Mouse (Mus musculus): Measurements from ENCODE around the gene Rere. TPM values are rescaled to one million over a fixed set of nuclear protein-coding genes. Genes with fewer than 3 reads are reported as not detected.
"Not testable (repeated sequence)": the region's sequence is repeated elsewhere in the genome, so short reads cannot be mapped to it uniquely, and the experiment has no call there.

Rere gene
- polyA plus RNA-seq, 1 experiment, result 3.5 TPM

DNA sequence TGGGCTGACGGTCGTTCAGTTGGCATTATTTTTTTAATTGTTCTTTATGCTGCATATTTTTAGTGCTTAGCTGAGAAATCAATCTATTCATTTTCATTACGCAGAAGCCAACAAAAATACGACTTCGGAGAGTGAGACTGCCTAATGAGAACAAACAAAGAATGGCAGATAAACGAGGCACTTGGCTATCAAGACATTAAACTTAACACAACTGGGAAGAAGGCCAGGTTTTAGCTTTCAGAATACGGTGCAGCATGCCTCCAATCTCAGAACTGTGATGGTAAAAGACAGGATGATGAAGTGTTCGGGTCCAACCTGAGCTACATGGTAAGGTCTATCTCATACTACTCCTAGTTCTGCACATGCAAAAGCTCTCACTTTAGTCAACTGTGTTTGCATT is 19.1 kb upstream of the Rere start:
- Histone ChIP-seq H3K27me3 (ENCODE audit: control insufficient read depth) (peaks cover 4% of the 10 kb centered on the region), H3K9me3 (ENCODE audit: control insufficient read depth, low read length) (peaks cover 3% of the 10 kb centered on the region; the same call in 1 of the 2 replicates), H3K4me3 (replicated peaks) (no peak overlapping the region), H3K36me3 (ENCODE audit: control insufficient read depth) (no peaks in the 10 kb centered on the region), H3K4me1 (ENCODE audit: control insufficient read depth) (peaks cover 4% of the 10 kb centered on the region; the same call in 1 of the 2 replicates)
- TF ChIP-seq TAL1 (IDR thresholded peaks at IDR 0.05; ENCODE audit: low read length), result no peak
- TF ChIP-seq GATA1 (IDR thresholded peaks at IDR 0.05; ENCODE audit: low read length), result no peak

DNA sequence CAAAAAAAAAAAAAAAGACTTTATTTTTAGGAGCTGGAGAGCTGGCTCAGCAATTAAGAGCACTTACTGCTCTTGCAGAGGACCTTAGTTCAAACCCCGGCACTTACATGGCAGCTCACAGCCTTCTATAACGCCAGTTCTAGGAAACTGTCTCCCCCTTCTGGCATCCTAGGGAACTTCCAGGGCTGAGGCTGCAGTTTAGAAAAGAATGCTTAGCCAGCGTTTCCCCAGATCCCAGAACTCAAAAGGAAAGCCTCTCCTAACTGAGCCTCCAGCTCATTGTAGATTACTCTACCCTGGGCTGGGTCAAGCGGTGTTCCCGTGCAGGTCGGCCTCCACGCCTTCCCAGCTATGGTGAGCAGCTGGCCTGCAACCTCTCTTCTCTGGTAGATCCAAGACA is 16.5 kb upstream of the Rere start:
- TF ChIP-seq GATA1 (IDR thresholded peaks at IDR 0.05; ENCODE audit: low read length) (no peak), TAL1 (IDR thresholded peaks at IDR 0.05; ENCODE audit: low read length) (no peak)
- H3K4me3 ChIP-seq (replicated peaks), result no peak overlapping the region
- H3K36me3 ChIP-seq (ENCODE audit: control insufficient read depth), result no peaks in the 10 kb centered on the region
- peaks cover 14% of the 10 kb centered on the region for H3K27me3 ChIP-seq (ENCODE audit: control insufficient read depth)
- peaks cover 4% of the 10 kb centered on the region for H3K4me1 ChIP-seq (ENCODE audit: control insufficient read depth)
- H3K9me3 ChIP-seq (ENCODE audit: control insufficient read depth, low read length), result peaks cover 3% of the 10 kb centered on the region; the same call in 1 of the 2 replicates

DNA sequence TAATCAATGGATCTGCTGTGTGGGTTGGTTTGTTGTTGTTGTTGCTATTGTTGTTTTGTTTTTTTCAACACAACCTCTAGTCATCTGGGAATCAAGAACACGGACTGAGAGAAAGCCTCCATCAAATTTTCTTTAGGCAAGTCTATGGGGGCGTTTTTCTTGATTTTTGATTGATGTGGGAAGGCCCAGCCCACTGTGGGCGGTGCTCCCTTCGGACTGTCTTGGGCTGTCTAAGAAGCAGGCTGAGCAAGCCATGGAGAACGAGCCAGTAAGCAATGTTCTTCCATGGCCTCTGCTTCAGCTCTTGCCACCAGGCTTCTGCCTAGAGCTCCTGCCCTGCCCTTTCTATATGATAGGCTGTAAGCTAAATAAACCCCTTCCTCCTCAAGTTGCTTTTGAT is 16.0 kb upstream of the Rere start:
- no peak for TF ChIP-seq GATA1 (IDR thresholded peaks at IDR 0.05; ENCODE audit: low read length)
- no peak overlapping the region for H3K4me3 ChIP-seq (replicated peaks)
- H3K27me3 ChIP-seq (ENCODE audit: control insufficient read depth), result peaks cover 14% of the 10 kb centered on the region
- H3K9me3 ChIP-seq (ENCODE audit: control insufficient read depth, low read length), result peaks cover 3% of the 10 kb centered on the region; the same call in 1 of the 2 replicates
- H3K36me3 ChIP-seq (ENCODE audit: control insufficient read depth), result no peaks in the 10 kb centered on the region
- H3K4me1 ChIP-seq (ENCODE audit: control insufficient read depth), result peaks cover 4% of the 10 kb centered on the region

- no peak for TF ChIP-seq GATA1 (IDR thresholded peaks at IDR 0.05; ENCODE audit: low read length)
- TF ChIP-seq TAL1 (IDR thresholded peaks at IDR 0.05; ENCODE audit: low read length), result no peak
- Histone ChIP-seq H3K36me3 (ENCODE audit: control insufficient read depth) (no peaks in the 10 kb centered on the region), H3K4me3 (replicated peaks) (no peak overlapping the region), H3K9me3 (ENCODE audit: control insufficient read depth, low read length) (peaks cover 3% of the 10 kb centered on the region; the same call in 1 of the 2 replicates), H3K4me1 (ENCODE audit: control insufficient read depth) (peaks cover 4% of the 10 kb centered on the region), H3K27me3 (ENCODE audit: control insufficient read depth) (peaks cover 14% of the 10 kb centered on the region)
Measured at GRCm38 (mm10) chr4:150266655-150267223, 14.7 kb upstream of the Rere start.

GRCm38 (mm10) chr4:150268674-150269653 is 12.5 kb upstream of the Rere start:
- no peak overlapping the region for H3K4me3 ChIP-seq (replicated peaks)
- peaks cover 11% of the 10 kb centered on the region for H3K4me1 ChIP-seq (ENCODE audit: control insufficient read depth)
- TF ChIP-seq TAL1 (IDR thresholded peaks at IDR 0.05; ENCODE audit: low read length) (no peak), GATA1 (IDR thresholded peaks at IDR 0.05; ENCODE audit: low read length) (no peak)
- no peaks in the 10 kb centered on the region for H3K9me3 ChIP-seq (ENCODE audit: control insufficient read depth, low read length)
- H3K27me3 ChIP-seq (ENCODE audit: control insufficient read depth), result peaks cover 14% of the 10 kb centered on the region
- H3K36me3 ChIP-seq (ENCODE audit: control insufficient read depth), result no peaks in the 10 kb centered on the region

DNA sequence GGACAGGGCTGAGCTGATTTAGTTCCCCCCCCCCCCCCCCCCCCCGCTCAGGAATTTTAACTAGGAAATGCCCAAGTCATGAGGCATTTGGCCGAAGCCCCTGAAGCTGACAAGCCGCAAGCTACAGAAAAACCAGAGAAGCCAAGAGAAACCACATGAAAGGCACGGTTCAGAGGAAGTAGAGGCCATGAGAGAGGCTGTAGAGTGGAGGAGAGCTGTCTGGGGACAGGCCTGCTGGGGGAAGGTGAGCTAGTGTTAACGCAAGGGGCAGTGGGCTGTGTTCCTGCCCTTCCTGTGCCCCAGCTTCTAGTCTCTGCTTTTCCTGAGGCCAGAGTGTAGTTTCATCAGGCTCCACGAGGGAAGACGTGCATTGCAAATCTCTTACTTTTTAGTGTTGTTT is 11.8 kb upstream of the Rere start:
- Histone ChIP-seq H3K27me3 (ENCODE audit: control insufficient read depth) (peaks cover 14% of the 10 kb centered on the region), H3K9me3 (ENCODE audit: control insufficient read depth, low read length) (no peaks in the 10 kb centered on the region), H3K4me3 (replicated peaks) (no peak overlapping the region), H3K4me1 (ENCODE audit: control insufficient read depth) (peaks cover 11% of the 10 kb centered on the region), H3K36me3 (ENCODE audit: control insufficient read depth) (no peaks in the 10 kb centered on the region)
- TF ChIP-seq TAL1 (IDR thresholded peaks at IDR 0.05; ENCODE audit: low read length) (no peak), GATA1 (IDR thresholded peaks at IDR 0.05; ENCODE audit: low read length) (no peak)

- Histone ChIP-seq H3K4me1 (ENCODE audit: control insufficient read depth) (peaks cover 11% of the 10 kb centered on the region), H3K27me3 (ENCODE audit: control insufficient read depth) (peaks cover 14% of the 10 kb centered on the region)
- H3K4me3 ChIP-seq (replicated peaks); H3K36me3 ChIP-seq (ENCODE audit: control insufficient read depth); H3K9me3 ChIP-seq (ENCODE audit: control insufficient read depth, low read length): not testable (repeated sequence)
Measured at GRCm38 (mm10) chr4:150270718-150271117, 10.7 kb upstream of the Rere start.

- Histone ChIP-seq H3K4me1 (ENCODE audit: control insufficient read depth) (peaks cover 11% of the 10 kb centered on the region), H3K36me3 (ENCODE audit: control insufficient read depth) (no peaks in the 10 kb centered on the region), H3K9me3 (ENCODE audit: control insufficient read depth, low read length) (no peaks in the 10 kb centered on the region), H3K4me3 (replicated peaks) (no peak overlapping the region), H3K27me3 (ENCODE audit: control insufficient read depth) (peaks cover 10% of the 10 kb centered on the region)
- no peak for TF ChIP-seq GATA1 (IDR thresholded peaks at IDR 0.05; ENCODE audit: low read length)
Measured at GRCm38 (mm10) chr4:150272725-150273124, 8.7 kb upstream of the Rere start.

DNA sequence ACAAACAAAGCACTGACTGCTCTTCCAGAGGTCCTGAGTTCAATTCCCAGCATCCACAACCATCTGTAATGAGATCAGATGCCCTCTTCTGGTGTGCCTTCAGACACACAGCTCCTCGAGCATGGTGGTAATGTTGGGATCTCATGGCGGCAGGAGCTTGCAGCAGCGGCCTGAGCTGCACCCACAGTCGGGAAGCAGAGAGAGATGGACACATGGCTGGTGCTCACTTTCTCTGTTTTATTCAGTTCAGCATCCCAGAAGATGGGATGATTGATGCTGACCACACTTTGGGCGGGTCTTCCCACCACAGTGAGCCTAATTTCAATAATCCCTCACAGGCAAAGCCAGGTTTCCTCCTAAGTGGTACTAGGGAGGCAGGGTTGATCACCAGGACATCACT is 5.9 kb upstream of the Rere start:
- Histone ChIP-seq H3K9me3 (ENCODE audit: control insufficient read depth, low read length) (no peaks in the 10 kb centered on the region), H3K4me1 (ENCODE audit: control insufficient read depth) (peaks cover 10% of the 10 kb centered on the region), H3K4me3 (replicated peaks) (no peak overlapping the region), H3K27me3 (ENCODE audit: control insufficient read depth) (no peaks in the 10 kb centered on the region), H3K36me3 (ENCODE audit: control insufficient read depth) (no peaks in the 10 kb centered on the region)
- TF ChIP-seq GATA1 (IDR thresholded peaks at IDR 0.05; ENCODE audit: low read length), result no peak
- no peak for TF ChIP-seq TAL1 (IDR thresholded peaks at IDR 0.05; ENCODE audit: low read length)

DNA sequence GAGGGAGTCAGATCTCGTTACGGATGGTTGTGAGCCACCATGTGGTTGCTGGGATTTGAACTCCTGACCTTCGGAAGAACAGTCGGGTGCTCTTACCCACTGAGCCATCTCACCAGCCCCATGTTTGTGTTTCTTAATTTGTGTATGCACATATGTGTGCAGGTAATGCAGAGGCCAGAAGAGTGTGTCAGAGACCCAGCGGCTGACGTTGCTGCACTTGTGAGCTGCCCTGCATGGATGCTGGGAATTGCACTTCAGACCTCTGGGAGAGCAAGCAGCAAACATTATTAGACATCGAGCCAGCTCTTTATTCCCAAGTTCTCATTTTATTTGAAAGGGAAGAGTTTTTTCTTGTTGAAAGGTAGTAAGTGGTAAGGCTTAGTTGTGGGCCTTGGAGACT is 2.1 kb upstream of the Rere start:
- not testable (repeated sequence) for H3K36me3 ChIP-seq (ENCODE audit: control insufficient read depth); H3K27me3 ChIP-seq (ENCODE audit: control insufficient read depth); H3K9me3 ChIP-seq (ENCODE audit: control insufficient read depth, low read length); H3K4me3 ChIP-seq (replicated peaks)
- peaks cover 28% of the 10 kb centered on the region for H3K4me1 ChIP-seq (ENCODE audit: control insufficient read depth)

All from erythroblast, embryonic 14.5 days (primary cell).